Mouse (Mus musculus) cerebellum, adult 2 months (tissue): ENCODE results near the gene Inpp1. TPM values are rescaled to one million over a fixed set of nuclear protein-coding genes. Genes with fewer than 3 reads are reported as not detected.
"Not testable (repeated sequence)": the region's sequence is repeated elsewhere in the genome, so short reads cannot be mapped to it uniquely, and the experiment has no call there.

Experiments used
- DNase-seq, 2 experiments: peaks; one replicate each; pipeline ENCODE4 v3.0.0; 2021
- H3K27ac ChIP-seq: fragments of 200-500 bp; 2 replicates; pipeline ENCODE4 v1.5.1; 2012; ENCODE audit warnings: low read length, control low read depth, inconsistent platforms; ENCODE audit not compliant: insufficient read depth
- H3K27me3 ChIP-seq: fragments of 200-500 bp; 2 replicates; pipeline ENCODE4 v1.6.1; 2012; ENCODE audit warnings: inconsistent platforms, mild to moderate bottlenecking, low read length, moderate library complexity; ENCODE audit not compliant: control insufficient read depth, insufficient read depth
- H3K4me1 ChIP-seq: fragments of 200-500 bp; 2 replicates; pipeline ENCODE4 v1.6.1; 2011; ENCODE audit warnings: low read length; ENCODE audit not compliant: control insufficient read depth, insufficient read depth
- H3K4me3 ChIP-seq: fragments of 200-500 bp; replicated peaks from 2 replicates; pipeline ENCODE3; 2011; ENCODE audit warnings: mild to moderate bottlenecking, low read depth, low read length, control low read depth; ENCODE audit not compliant: insufficient read depth
- CTCF ChIP-seq: fragments of 200-500 bp; IDR thresholded peaks from 2 replicates; pipeline ENCODE4 v1.5.1; 2011; ENCODE audit warnings: low read depth, mild to moderate bottlenecking, control low read depth, low read length, moderate library complexity, borderline replicate concordance; ENCODE audit not compliant: insufficient read depth
- POLR2A ChIP-seq: fragments of 200-500 bp; IDR thresholded peaks from 2 replicates; pipeline ENCODE4 v1.6.1; 2011; ENCODE audit warnings: low read length, control low read depth, borderline replicate concordance; ENCODE audit not compliant: insufficient read depth
- WGBS: fragments of 180-500 bp; shearing (Covaris S2); methylation state at CpG from one replicate; pipeline ENCODE4 v1.1.7; 2018; 5-methylcytosine and 5-hydroxymethylcytosine counted together
- polyA plus RNA-seq: library from polyadenylated mRNA; depleted of rRNA; stranded (reverse); fragments of >200 nt; gene quantifications from 2 replicates; pipeline ENCODE4 v1.2.3, GENCODE M21; 2012; rRNA removed

Gene Inpp1
- polyA plus RNA-seq: 43.9 and 51.8 TPM in 2 replicates

GRCm38 (mm10) chr1:52816910-52817812 is at the start of gene Inpp1:
Inpp1 (minus strand) TSS chr1:52817688.
- under 1% methylated on average over 59 of the region's 59 CpGs for WGBS
- Histone ChIP-seq H3K4me1 (peaks cover 7% of the 10 kb centered on the region), H3K27me3 (no peaks in the 10 kb centered on the region), H3K27ac (peak within 1 kb of the TSS; percentile 95), H3K4me3 (peak within 1 kb of the TSS; percentile 66)
- DNase-seq: peak; percentile 91 to 93
- TF ChIP-seq CTCF (peak; percentile 70), POLR2A (peak; percentile 52; the same call in 1 of the 2 replicates)

DNA sequence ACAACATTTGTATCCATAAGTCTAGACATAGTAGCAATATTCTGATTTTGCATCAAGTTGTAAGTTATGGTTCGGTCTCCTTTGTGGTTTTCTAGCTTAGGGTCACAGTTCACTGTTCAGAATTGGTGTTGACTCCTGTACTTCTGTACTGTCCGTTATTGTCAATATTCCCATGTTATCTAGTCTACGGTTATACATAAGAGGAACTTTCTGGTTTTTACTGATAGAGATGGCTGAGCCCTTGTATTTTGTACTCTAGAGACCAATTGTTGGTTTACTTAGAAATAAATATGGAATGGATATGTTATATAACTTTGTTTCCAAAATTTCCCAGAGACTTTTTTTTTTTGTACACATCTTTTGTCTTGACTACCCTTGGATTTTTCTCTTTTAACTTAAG is 48.5 kb upstream of the Inpp1 start:
- Histone ChIP-seq H3K27ac (no peak overlapping the region), H3K4me1 (no peaks in the 10 kb centered on the region; the same call in 1 of the 2 replicates), H3K27me3 (no peaks in the 10 kb centered on the region), H3K4me3 (no peak overlapping the region)
- 95% methylated on average over 3 of the region's 3 CpGs for WGBS
- no peak for DNase-seq
- no peak for TF ChIP-seq POLR2A
- no peak for TF ChIP-seq CTCF

DNA sequence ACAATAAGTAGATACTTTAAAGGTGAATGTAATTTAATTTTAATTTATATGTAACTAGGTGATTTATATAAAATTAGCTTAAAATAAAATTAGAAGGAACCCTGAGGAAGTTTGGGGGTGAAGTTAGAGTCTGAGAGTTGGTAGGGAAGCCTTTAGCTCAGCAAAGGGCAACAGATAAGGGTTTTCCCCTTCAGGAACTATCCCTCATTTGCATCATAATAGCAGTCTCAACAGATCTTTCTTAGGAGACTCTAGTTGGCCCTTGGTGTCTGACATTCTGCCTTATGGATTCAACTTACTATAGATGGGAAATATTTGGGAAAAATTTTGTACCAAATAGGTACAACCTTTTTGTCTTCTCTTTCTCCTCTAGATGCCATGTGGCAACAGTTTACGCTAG is 46.7 kb upstream of the Inpp1 start:
- Histone ChIP-seq H3K4me1 (no peaks in the 10 kb centered on the region; the same call in 1 of the 2 replicates), H3K27ac (no peak overlapping the region), H3K4me3 (no peak overlapping the region), H3K27me3 (no peaks in the 10 kb centered on the region)
- WGBS: 90% methylated on average over 1 of the region's 1 CpGs
- TF ChIP-seq CTCF: no peak
- TF ChIP-seq POLR2A: no peak
- no peak for DNase-seq

- TF ChIP-seq CTCF (no peak), POLR2A (no peak)
- no peak for DNase-seq
- H3K4me1 ChIP-seq: no peaks in the 10 kb centered on the region
- WGBS: 91% methylated on average over 7 of the region's 7 CpGs
- H3K27ac ChIP-seq: no peak overlapping the region
- H3K27me3 ChIP-seq: no peaks in the 10 kb centered on the region
- H3K4me3 ChIP-seq: no peak overlapping the region
These were observed 38.6 kb upstream of the Inpp1 start for GRCm38 (mm10) chr1:52855904-52856601.

DNA sequence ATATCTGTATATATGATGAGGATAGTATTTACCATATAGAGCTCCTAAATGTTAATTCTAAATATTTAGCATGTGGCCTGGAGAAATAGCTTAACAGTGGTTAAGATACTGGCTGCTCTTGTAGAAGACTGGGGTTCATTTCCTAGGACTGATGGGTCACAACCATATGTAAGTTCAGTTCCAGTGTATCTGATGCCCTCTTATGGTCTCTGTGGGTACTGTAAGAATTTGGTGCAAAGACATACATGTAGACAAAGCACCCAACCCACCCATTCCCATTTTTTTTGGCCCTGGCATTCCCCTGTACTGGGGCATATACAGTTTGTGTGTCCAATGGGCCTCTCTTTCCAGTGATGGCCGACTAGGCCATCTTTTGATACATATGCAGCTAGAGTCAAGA is 36.5 kb upstream of the Inpp1 start:
- not testable (repeated sequence) for H3K27me3 ChIP-seq, H3K4me3 ChIP-seq, H3K27ac ChIP-seq, H3K4me1 ChIP-seq
- peak; percentile 26; the same call in 1 of the 2 replicates for TF ChIP-seq CTCF
- 83% methylated on average over 1 of the region's 1 CpGs for WGBS
- peak in 1 of 2 experiments; percentile 39 for DNase-seq

GRCm38 (mm10) chr1:52849422-52849821 is 31.9 kb upstream of the Inpp1 start:
- no peak overlapping the region for H3K27ac ChIP-seq
- no peak for TF ChIP-seq POLR2A
- no peak for TF ChIP-seq CTCF
- no peak for DNase-seq
- H3K4me1 ChIP-seq: no peaks in the 10 kb centered on the region
- no peak overlapping the region for H3K4me3 ChIP-seq
- H3K27me3 ChIP-seq: no peaks in the 10 kb centered on the region
- WGBS: 80% methylated on average over 4 of the region's 4 CpGs

GRCm38 (mm10) chr1:52846556-52846955 is 29.1 kb upstream of the Inpp1 start:
- Histone ChIP-seq H3K27ac (no peak overlapping the region), H3K27me3 (no peaks in the 10 kb centered on the region), H3K4me1 (no peaks in the 10 kb centered on the region), H3K4me3 (no peak overlapping the region)
- no peak for DNase-seq
- TF ChIP-seq POLR2A (no peak), CTCF (no peak)
- 97% methylated on average over 4 of the region's 4 CpGs for WGBS
